Mouse (Mus musculus) kidney, embryonic 14.5 days (tissue): ENCODE measurements around the gene Stk32b. TPM values are rescaled to one million over a fixed set of nuclear protein-coding genes. Genes with fewer than 3 reads are reported as not detected.

Experiments
- polyA plus RNA-seq: library from polyadenylated mRNA; unstranded; fragments of >200 nt; fragmentation: Nextera tagmentation; extraction: Ambion mirVana; gene quantifications from 2 replicates; pipeline ENCODE4 v1.2.1, GENCODE M21; 2014

The Stk32b gene
- polyA plus RNA-seq, 1 experiment from 2014 or later: 3.7 TPM

Other genes with a start within 250 kb of the Stk32b start
- gene Cytl1, start 18.3 kb upstream of the Stk32b start, polyA plus RNA-seq: 0.26 and 0.61 TPM in 2 replicates
- gene Msx1, start 107.4 kb upstream of the Stk32b start, polyA plus RNA-seq: 2.6 and 3.1 TPM in 2 replicates